Comparison of ENCODE assay signal across 16 mouse cellular contexts in the genomic region with DNA sequence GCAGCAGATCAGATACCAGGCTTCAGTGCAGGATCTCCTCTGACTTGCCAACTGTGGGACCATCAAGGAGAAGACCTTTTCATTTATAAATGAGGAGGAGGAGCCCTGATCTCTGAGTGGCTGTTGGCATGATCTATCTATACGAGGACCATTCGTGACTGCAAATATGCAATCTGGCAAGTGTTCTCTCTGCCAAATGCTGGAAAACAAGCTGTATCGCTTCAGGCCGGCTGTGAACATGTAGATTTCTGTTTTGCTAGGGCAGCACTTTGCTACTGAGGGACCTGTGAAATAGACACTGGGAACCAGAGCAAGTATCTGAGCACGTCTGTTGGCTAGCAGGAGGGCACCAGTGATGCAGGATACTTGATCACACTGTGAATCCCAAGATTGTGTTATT.
"Had no signal": no experiment of that assay in that cellular context is flagged by ENCODE, and none has a peak within 500 bp of the region (broad histone marks: within the 10 kb centered on the region; RNA-seq: fewer than 3 reads in every experiment).

No protein-coding gene starts in this region.

- H3K4me3 ChIP-seq: neural tube, embryonic 13.5 days; neural tube, embryonic 15.5 days; stomach, embryonic 15.5 days had no signal

- DNase-seq: retina, postnatal 1 day; right cerebral cortex, adult 18-20 months; right cerebral cortex, postnatal 14 days; right cerebral cortex, postnatal 25 days; right cerebral cortex, postnatal 4 days; spleen, adult 18-20 months; thymus, adult 18-20 months; thymus, adult 2 months; thymus, postnatal 14 days; thymus, postnatal 25 days; thymus, postnatal 36 days; thymus, postnatal 4 days had no signal

- H3K27ac ChIP-seq: neural tube, embryonic 13.5 days; neural tube, embryonic 15.5 days; stomach, embryonic 15.5 days; stomach, postnatal 0 days had no signal
